Mouse (Mus musculus): ENCODE results near the gene Zfp455. TPM values are rescaled to one million over a fixed set of nuclear protein-coding genes. Genes with fewer than 3 reads are reported as not detected.
"Not testable (repeated sequence)": the region's sequence is repeated elsewhere in the genome, so short reads cannot be mapped to it uniquely, and the experiment has no call there.

The Zfp455 gene
- total RNA-seq (2021): under 1 TPM; 0.85 to 0.92 TPM
- long read RNA-seq, experiment 1: 0 reads
- long read RNA-seq, experiment 2: 0 reads

- DNase-seq: peak; percentile 77 to 87
These were observed at the start of gene Zfp455 for GRCm38 (mm10) chr13:67194340-67194894. Gene Zfp455 (plus strand): TSS chr13:67194506.

DNA sequence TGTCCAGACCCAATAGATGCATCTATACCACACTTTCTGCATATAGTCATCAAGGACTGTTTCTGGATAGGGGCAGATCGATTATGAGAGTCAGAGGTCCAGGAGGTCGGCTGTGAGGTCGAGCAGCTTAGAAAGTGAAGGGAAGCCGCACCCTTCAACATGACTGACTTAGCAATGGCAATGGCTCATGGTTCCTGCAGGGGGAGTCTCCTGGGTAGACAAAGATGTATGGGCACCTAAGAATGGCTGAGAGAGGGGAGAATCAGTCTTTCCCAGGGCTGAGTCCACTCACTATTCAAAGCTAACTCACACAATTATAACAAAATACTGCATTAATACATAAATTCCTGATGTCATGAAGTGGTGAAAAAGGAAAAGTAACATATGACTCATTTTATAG lies 28.2 kb upstream of the Zfp455 start:
- DNase-seq: not testable (repeated sequence)

- peak; percentile 89 to 91 for DNase-seq
These were observed 21.1 kb upstream of the Zfp455 start, which contains the start of gene Rsl1 for GRCm38 (mm10) chr13:67172991-67173722. Gene Rsl1 (plus strand): TSS chr13:67173182.

GRCm38 (mm10) chr13:67173723-67174055 lies 20.6 kb upstream of the Zfp455 start:
- peak in 1 of 2 experiments; percentile 17 for DNase-seq

GRCm38 (mm10) chr13:67201656-67202055 lies 7.3 kb downstream of the Zfp455 start:
- no peak for DNase-seq

DNA sequence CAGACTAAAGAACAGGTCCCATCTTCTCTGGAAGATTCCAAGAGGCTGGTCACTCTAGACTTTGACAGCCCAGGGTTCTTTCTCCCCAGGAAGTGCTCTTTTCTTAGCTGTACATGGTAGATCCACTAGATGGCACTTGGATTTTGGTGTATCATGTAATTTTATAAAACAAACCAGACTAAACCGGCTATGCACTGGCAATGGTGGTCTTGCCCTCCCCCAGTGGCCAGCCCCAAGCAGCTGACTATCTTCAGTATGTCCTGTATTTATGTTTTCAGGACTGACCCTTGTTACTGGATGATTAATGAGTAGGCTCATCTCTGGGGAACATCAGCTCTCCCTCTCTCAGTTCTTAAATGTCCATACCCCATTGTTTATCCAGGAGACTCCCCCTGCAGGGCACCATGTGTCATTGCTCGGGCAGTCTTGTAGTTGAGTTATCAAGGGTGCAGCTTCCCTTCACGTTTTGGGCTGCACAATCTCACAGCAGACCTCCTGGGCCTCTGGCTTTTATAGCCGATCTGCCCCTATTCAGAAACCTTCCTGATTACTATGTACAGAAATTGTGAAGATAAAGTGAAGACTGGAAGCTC lies 19.8 kb downstream of the Zfp455 start:
- DNase-seq: no peak

Other genes with a start within 250 kb of the Zfp455 start
- 1 to 10 TPM; 1.4 to 1.5 TPM for gene Zfp712, start 133.3 kb upstream of the Zfp455 start, total RNA-seq (2021)
- 1 to 10 TPM in 1 of 2 experiments, under 1 TPM in 1; 0.45 to 1.0 TPM for gene Zfp708, start 96.5 kb upstream of the Zfp455 start, total RNA-seq (2021)
- gene Gm28557, start 85.9 kb upstream of the Zfp455 start, total RNA-seq (2021): 1 to 10 TPM; 1.2 to 4.1 TPM
- 1 to 10 TPM; 1.0 to 1.3 TPM for gene Rslcan18, start 78.2 kb upstream of the Zfp455 start, total RNA-seq (2021)
- 1 to 10 TPM; 4.5 to 4.8 TPM for gene Zfp759, start 72.8 kb upstream of the Zfp455 start, total RNA-seq (2021)
- gene Rsl1, start 21.3 kb upstream of the Zfp455 start, total RNA-seq (2021): 1 to 10 TPM; 2.1 to 3.0 TPM
- 1 to 10 TPM; 1.0 to 1.3 TPM for gene Zfp458, start 84.0 kb downstream of the Zfp455 start, total RNA-seq (2021)
- 1 to 10 TPM; 3.2 to 4.2 TPM for gene Zfp457, start 112.0 kb downstream of the Zfp455 start, total RNA-seq (2021)
- 1 to 10 TPM; 1.4 to 2.7 TPM for gene Zfp595, start 138.1 kb downstream of the Zfp455 start, total RNA-seq (2021)
- gene Gm28044, start 166.0 kb downstream of the Zfp455 start, total RNA-seq (2021): 1 to 10 TPM in 1 of 2 experiments, not detected in 1; 1.8 TPM
- gene Zfp953, start 166.1 kb downstream of the Zfp455 start, total RNA-seq (2021): 1 to 10 TPM in 1 of 2 experiments, under 1 TPM in 1; 0.72 to 1.1 TPM
- 1 to 10 TPM; 1.9 TPM for gene Gm28041, start 181.2 kb downstream of the Zfp455 start, total RNA-seq (2021)
- gene Zfp456, start 181.3 kb downstream of the Zfp455 start, total RNA-seq (2021): under 1 TPM; 0.32 to 0.82 TPM
- gene Zfp429, start 205.3 kb downstream of the Zfp455 start, total RNA-seq (2021): 1 to 10 TPM; 1.2 to 1.6 TPM
- under 1 TPM; 0.42 to 0.57 TPM for gene Zfp459, start 226.9 kb downstream of the Zfp455 start, total RNA-seq (2021)

Data from heart, adult 18-20 months (tissue).